Mouse (Mus musculus) frontal cortex, adult 2 months (tissue): ENCODE measurements at regions not wholly inside any gene's neighbourhood (a gene's known extent, or its start where the extent isn't known, plus 50 kb on each side); places are given as distances from the start of the nearest gene placed in this dataset.
A peak's percentile ranks its signal among the peaks of the same experiment; 100 is the strongest.

Experiments
- DNase-seq, 2 experiments: peaks; one replicate each; pipeline ENCODE4 v3.0.0; 2022; ENCODE audit warnings: low spot score in 1 of 2; ENCODE audit errors: extremely low spot score in 1 of 2

- DNase-seq = no peak
Measured at GRCm38 (mm10) chrX:14960294-14960693, 749.3 kb downstream of the H2al1n start.

- DNase-seq = peak; percentile 2 to 52
Measured at GRCm38 (mm10) chrX:15007023-15007422, 796.1 kb downstream of the H2al1n start.
